Mouse (Mus musculus): ENCODE results near the gene Olfr519. TPM values are rescaled to one million over a fixed set of nuclear protein-coding genes. Genes with fewer than 3 reads are reported as not detected.

Gene Olfr519
- polyA plus RNA-seq, 1 experiment from 2014 or later, result not detected

- no peak for DNase-seq (ENCODE audit: low spot score, missing footprints)
- Histone ChIP-seq H3K27me3 (ENCODE audit: control insufficient read depth, insufficient read depth, low read length) (no peaks in the 10 kb centered on the region), H3K9me3 (ENCODE audit: control insufficient read depth, low read length) (no peaks in the 10 kb centered on the region), H3K4me2 (no peak overlapping the region), H3K4me1 (ENCODE audit: control insufficient read depth, insufficient read depth, low read length) (no peaks in the 10 kb centered on the region), H3K36me3 (ENCODE audit: control insufficient read depth, insufficient read depth, low read length) (no peaks in the 10 kb centered on the region), H3K4me3 (ENCODE audit: low read depth, low read length) (no peak overlapping the region), H3K27ac (ENCODE audit: low read depth, low read length) (no peak overlapping the region), H3K9ac (ENCODE audit: low read length) (no peak overlapping the region)
- WGBS, result 80% methylated on average over 11 of the region's 11 CpGs
- ATAC-seq (ENCODE audit: low FRiP score), result no peak
Observed at GRCm38 (mm10) chr7:108928280-108929188, 34.3 kb upstream of the Olfr519 start.

DNA sequence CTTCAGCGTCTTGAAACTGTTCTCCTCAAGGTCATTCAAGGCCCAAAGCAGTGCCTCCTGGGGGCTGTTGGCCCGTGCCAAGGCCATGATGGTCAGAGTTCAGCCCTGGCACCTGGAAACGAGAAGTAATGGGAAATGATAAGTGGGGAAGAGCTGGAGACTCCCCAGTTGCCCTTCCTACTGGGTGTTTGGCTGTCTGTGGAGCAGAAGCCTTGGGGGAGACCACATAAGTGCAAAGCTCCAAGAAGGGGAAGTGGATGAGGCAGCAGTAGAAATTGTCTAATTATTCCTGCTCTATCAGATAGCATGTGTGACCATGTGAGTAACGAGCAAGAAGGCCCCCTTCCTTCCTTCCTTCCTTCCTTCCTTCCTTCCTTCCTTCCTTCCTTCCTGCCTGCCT lies 32.8 kb upstream of the Olfr519 start:
- ATAC-seq (ENCODE audit: low FRiP score) (no peak), DNase-seq (ENCODE audit: low spot score, missing footprints) (no peak)
- 75% methylated on average over 4 of the region's 4 CpGs for WGBS
- no peaks in the 10 kb centered on the region for H3K27me3 ChIP-seq (ENCODE audit: control insufficient read depth, insufficient read depth, low read length)
- H3K4me3 ChIP-seq (ENCODE audit: low read depth, low read length), result no peak overlapping the region
- H3K9ac ChIP-seq (ENCODE audit: low read length), result no peak overlapping the region
- no peaks in the 10 kb centered on the region for H3K9me3 ChIP-seq (ENCODE audit: control insufficient read depth, low read length)
- H3K4me2 ChIP-seq, result no peak overlapping the region
- no peaks in the 10 kb centered on the region for H3K36me3 ChIP-seq (ENCODE audit: control insufficient read depth, insufficient read depth, low read length)
- no peaks in the 10 kb centered on the region for H3K4me1 ChIP-seq (ENCODE audit: control insufficient read depth, insufficient read depth, low read length)
- H3K27ac ChIP-seq (ENCODE audit: low read depth, low read length), result no peak overlapping the region

DNA sequence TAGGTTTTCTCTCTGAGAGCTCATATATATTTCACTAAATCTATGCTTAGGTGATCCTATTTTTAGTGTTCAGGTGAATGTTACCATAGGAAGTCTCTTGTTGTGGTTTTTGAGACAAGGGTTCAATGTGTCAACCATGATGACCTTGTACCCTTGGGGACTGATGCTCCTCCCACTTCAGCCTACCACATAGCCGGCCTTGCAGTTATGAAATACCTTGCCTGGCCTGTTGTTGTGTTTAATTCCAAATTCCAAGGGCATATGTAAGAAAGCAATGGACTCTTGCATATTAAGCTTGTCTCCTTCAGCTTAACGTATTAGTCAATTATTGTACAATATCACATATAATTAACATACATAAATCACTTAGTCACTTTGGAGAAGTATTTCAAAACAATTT lies 9.7 kb upstream of the Olfr519 start:
- no peaks in the 10 kb centered on the region for H3K27me3 ChIP-seq (ENCODE audit: control insufficient read depth, insufficient read depth, low read length)
- no peak overlapping the region for H3K4me3 ChIP-seq (ENCODE audit: low read depth, low read length)
- H3K27ac ChIP-seq (ENCODE audit: low read depth, low read length), result no peak overlapping the region
- ATAC-seq (ENCODE audit: low FRiP score) (no peak), DNase-seq (ENCODE audit: low spot score, missing footprints) (no peak)
- H3K36me3 ChIP-seq (ENCODE audit: control insufficient read depth, insufficient read depth, low read length), result no peaks in the 10 kb centered on the region
- no peaks in the 10 kb centered on the region for H3K4me1 ChIP-seq (ENCODE audit: control insufficient read depth, insufficient read depth, low read length)
- no peak overlapping the region for H3K4me2 ChIP-seq
- no peaks in the 10 kb centered on the region for H3K9me3 ChIP-seq (ENCODE audit: control insufficient read depth, low read length)
- no peak overlapping the region for H3K9ac ChIP-seq (ENCODE audit: low read length)
- WGBS, result 78% methylated on average over 2 of the region's 2 CpGs

- Histone ChIP-seq H3K4me2 (no peak within 1 kb of the TSS), H3K27me3 (ENCODE audit: control insufficient read depth, insufficient read depth, low read length) (no peaks in the 10 kb centered on the region), H3K36me3 (ENCODE audit: control insufficient read depth, insufficient read depth, low read length) (no peaks in the 10 kb centered on the region), H3K9ac (ENCODE audit: low read length) (no peak within 1 kb of the TSS), H3K27ac (ENCODE audit: low read depth, low read length) (no peak within 1 kb of the TSS), H3K4me3 (ENCODE audit: low read depth, low read length) (no peak within 1 kb of the TSS), H3K4me1 (ENCODE audit: control insufficient read depth, insufficient read depth, low read length) (no peaks in the 10 kb centered on the region), H3K9me3 (ENCODE audit: control insufficient read depth, low read length) (no peaks in the 10 kb centered on the region)
- WGBS, result 87% methylated on average over 4 of the region's 4 CpGs
- no peak for ATAC-seq (ENCODE audit: low FRiP score)
- no peak for DNase-seq (ENCODE audit: low spot score, missing footprints)
Observed at GRCm38 (mm10) chr7:108884906-108885305, 9.3 kb downstream of the Olfr519 start, which contains the start of gene Olfr518. Olfr518 (minus strand) TSS chr7:108885006.

GRCm38 (mm10) chr7:108872279-108872678 lies 21.9 kb downstream of the Olfr519 start, which contains the start of gene Olfr517:
Olfr517 (minus strand) TSS chr7:108872379.
- Histone ChIP-seq H3K4me3 (ENCODE audit: low read depth, low read length) (no peak within 1 kb of the TSS), H3K4me1 (ENCODE audit: control insufficient read depth, insufficient read depth, low read length) (no peaks in the 10 kb centered on the region), H3K9me3 (ENCODE audit: control insufficient read depth, low read length) (no peaks in the 10 kb centered on the region), H3K4me2 (no peak within 1 kb of the TSS), H3K27ac (ENCODE audit: low read depth, low read length) (no peak within 1 kb of the TSS), H3K27me3 (ENCODE audit: control insufficient read depth, insufficient read depth, low read length) (no peaks in the 10 kb centered on the region), H3K36me3 (ENCODE audit: control insufficient read depth, insufficient read depth, low read length) (no peaks in the 10 kb centered on the region), H3K9ac (ENCODE audit: low read length) (no peak within 1 kb of the TSS)
- no peak for DNase-seq (ENCODE audit: low spot score, missing footprints)
- WGBS, result 75% methylated on average over 2 of the region's 2 CpGs
- no peak for ATAC-seq (ENCODE audit: low FRiP score)

DNA sequence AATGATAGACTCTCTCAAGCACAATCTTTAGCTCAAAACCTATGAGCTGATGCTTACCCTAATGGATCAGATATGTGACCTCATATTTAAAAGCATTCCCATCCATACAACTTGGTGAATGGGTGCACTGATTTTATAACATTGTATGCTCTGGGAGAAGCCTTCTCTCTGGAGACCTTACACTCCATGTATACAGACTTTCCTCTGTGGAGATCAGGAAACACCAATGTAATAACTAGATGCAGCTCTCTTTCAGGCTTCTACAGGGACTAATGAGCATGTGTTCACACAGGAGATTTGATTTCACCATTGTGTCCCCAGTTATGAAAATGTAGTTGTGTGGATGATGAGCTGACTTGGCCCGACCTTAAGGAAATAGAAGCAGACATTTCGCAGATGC lies 43.8 kb downstream of the Olfr519 start, which contains the start of gene Olfr516:
TSS of gene Olfr516 (minus strand) at position 101 of the 400 bp plus-strand sequence.
- Histone ChIP-seq H3K27ac (ENCODE audit: low read depth, low read length) (no peak within 1 kb of the TSS), H3K36me3 (ENCODE audit: control insufficient read depth, insufficient read depth, low read length) (no peaks in the 10 kb centered on the region), H3K9ac (ENCODE audit: low read length) (no peak within 1 kb of the TSS), H3K4me3 (ENCODE audit: low read depth, low read length) (no peak within 1 kb of the TSS), H3K9me3 (ENCODE audit: control insufficient read depth, low read length) (no peaks in the 10 kb centered on the region), H3K27me3 (ENCODE audit: control insufficient read depth, insufficient read depth, low read length) (no peaks in the 10 kb centered on the region), H3K4me2 (no peak within 1 kb of the TSS), H3K4me1 (ENCODE audit: control insufficient read depth, insufficient read depth, low read length) (no peaks in the 10 kb centered on the region)
- DNase-seq (ENCODE audit: low spot score, missing footprints) (no peak), ATAC-seq (ENCODE audit: low FRiP score) (no peak)
- 87% methylated on average over 2 of the region's 2 CpGs for WGBS

Other genes starting within 250 kb of the Olfr519 start
- gene Olfr509, start 242.5 kb downstream of the Olfr519 start, polyA plus RNA-seq (2014; fragmentation: Nextera tagmentation; extraction: Ambion mirVana), result not detected in 2 replicates
- not detected in 2 replicates for gene Olfr510, start 228.0 kb downstream of the Olfr519 start, polyA plus RNA-seq (2014; fragmentation: Nextera tagmentation; extraction: Ambion mirVana)
- not detected in 2 replicates for gene Olfr512, start 181.1 kb downstream of the Olfr519 start, polyA plus RNA-seq (2014; fragmentation: Nextera tagmentation; extraction: Ambion mirVana)
- gene Olfr513, start 143.4 kb downstream of the Olfr519 start, polyA plus RNA-seq (2014; fragmentation: Nextera tagmentation; extraction: Ambion mirVana), result not detected in 2 replicates
- gene Olfr514, start 68.4 kb downstream of the Olfr519 start, polyA plus RNA-seq (2014; fragmentation: Nextera tagmentation; extraction: Ambion mirVana), result not detected in 2 replicates
- not detected in 2 replicates for gene Olfr516, start 43.9 kb downstream of the Olfr519 start, polyA plus RNA-seq (2014; fragmentation: Nextera tagmentation; extraction: Ambion mirVana)
- not detected in 2 replicates for gene Olfr517, start 22.0 kb downstream of the Olfr519 start, polyA plus RNA-seq (2014; fragmentation: Nextera tagmentation; extraction: Ambion mirVana)
- not detected in 2 replicates for gene Olfr518, start 9.4 kb downstream of the Olfr519 start, polyA plus RNA-seq (2014; fragmentation: Nextera tagmentation; extraction: Ambion mirVana)
- gene Nlrp10, start 35.8 kb upstream of the Olfr519 start, polyA plus RNA-seq (2014; fragmentation: Nextera tagmentation; extraction: Ambion mirVana), result not detected in 2 replicates
- gene Eif3f, start 40.0 kb upstream of the Olfr519 start, polyA plus RNA-seq (2014; fragmentation: Nextera tagmentation; extraction: Ambion mirVana), result 73.0 and 85.0 TPM in 2 replicates
- gene Tub, start 55.9 kb upstream of the Olfr519 start, polyA plus RNA-seq (2014; fragmentation: Nextera tagmentation; extraction: Ambion mirVana), result 10.5 TPM in 2 replicates
- gene Ric3, start 188.9 kb upstream of the Olfr519 start, polyA plus RNA-seq (2014; fragmentation: Nextera tagmentation; extraction: Ambion mirVana), result 21.3 and 22.7 TPM in 2 replicates

Measured in midbrain, embryonic 11.5 days (tissue).